Mouse (Mus musculus) neural tube, embryonic 12.5 days (tissue): Measurements from ENCODE around the gene Slc16a3. TPM values are rescaled to one million over a fixed set of nuclear protein-coding genes. Genes with fewer than 3 reads are reported as not detected.
A peak's percentile ranks its signal among the peaks of the same experiment; 100 is the strongest.

Source experiments
- ATAC-seq: fragments of 200-750 bp; cut with Nextera tagmentation; 2 replicates; pipeline ENCODE4 v1.8.0; 2017; ENCODE audit warnings: low read depth, mild to moderate bottlenecking, moderate TSS enrichment, moderate library complexity; ENCODE audit not compliant: low FRiP score
- H3K27ac ChIP-seq: fragments of 300-500 bp; sonication (generic); 2 replicates; pipeline ENCODE4 v1.5.1; 2016
- H3K27me3 ChIP-seq: fragments of 300-500 bp; sonication (generic); replicated peaks from 2 replicates; pipeline ENCODE4 v1.6.1; 2016; ENCODE audit warnings: mild to moderate bottlenecking
- H3K36me3 ChIP-seq: fragments of 300-500 bp; sonication (generic); 2 replicates; pipeline ENCODE4 v1.6.1; 2016; ENCODE audit warnings: mild to moderate bottlenecking
- H3K4me1 ChIP-seq: fragments of 300-500 bp; sonication (generic); 2 replicates; pipeline ENCODE4 v1.6.1; 2016
- H3K4me2 ChIP-seq: fragments of 300-500 bp; sonication (generic); replicated peaks from 2 replicates; pipeline ENCODE4 v1.6.1; 2016; ENCODE audit warnings: mild to moderate bottlenecking
- H3K4me3 ChIP-seq: fragments of 300-500 bp; sonication (generic); 2 replicates; pipeline ENCODE4 v1.5.1; 2016
- H3K9ac ChIP-seq: fragments of 300-500 bp; sonication (generic); 2 replicates; pipeline ENCODE4 v1.6.1; 2016; ENCODE audit warnings: mild to moderate bottlenecking
- H3K9me3 ChIP-seq: fragments of 300-500 bp; sonication (generic); 2 replicates; pipeline ENCODE4 v1.6.1; 2016; ENCODE audit warnings: mild to moderate bottlenecking
- WGBS: fragments of 180-500 bp; shearing (Covaris S2); methylation state at CpG from one replicate; pipeline ENCODE4 v1.1.7; 2016; 5-methylcytosine and 5-hydroxymethylcytosine counted together
- polyA plus RNA-seq: library from polyadenylated mRNA; unstranded; fragments of >200 nt; fragmentation: Nextera tagmentation; extraction: Ambion mirVana; gene quantifications from 2 replicates; pipeline ENCODE4 v1.2.1, GENCODE M21; 2016

The Slc16a3 gene
- 31.8 and 38.4 TPM in 2 replicates for polyA plus RNA-seq

- Histone ChIP-seq H3K4me3 (peak within 1 kb of the TSS; percentile 37), H3K36me3 (no peaks in the 10 kb centered on the region), H3K4me1 (peaks cover 36% of the 10 kb centered on the region), H3K9ac (peak within 1 kb of the TSS; percentile 52), H3K27me3 (peaks cover 15% of the 10 kb centered on the region), H3K27ac (no peak within 1 kb of the TSS), H3K4me2 (peak within 1 kb of the TSS; percentile 70), H3K9me3 (no peaks in the 10 kb centered on the region)
- ATAC-seq = no peak
- 33% methylated on average over 12 of the region's 12 CpGs for WGBS
These were observed at the start of gene Slc16a3 for GRCm38 (mm10) chr11:120948328-120948727. Gene Slc16a3 (plus strand): TSS chr11:120948480.

- no peak for ATAC-seq
- no peak overlapping the region for H3K27ac ChIP-seq
- H3K36me3 ChIP-seq = peaks cover 18% of the 10 kb centered on the region
- no peak overlapping the region for H3K9ac ChIP-seq
- H3K27me3 ChIP-seq = no peaks in the 10 kb centered on the region
- H3K9me3 ChIP-seq = no peaks in the 10 kb centered on the region
- H3K4me1 ChIP-seq = no peaks in the 10 kb centered on the region
- no peak overlapping the region for H3K4me2 ChIP-seq
- WGBS = 89% methylated on average over 8 of the region's 8 CpGs
- H3K4me3 ChIP-seq = no peak overlapping the region
These were observed 47.7 kb upstream of the Slc16a3 start for GRCm38 (mm10) chr11:120900276-120901244.

- no peak overlapping the region for H3K4me3 ChIP-seq
- 85% methylated on average over 21 of the region's 21 CpGs for whole genome bisulfite sequencing
- no peak for ATAC-seq
- H3K4me1 ChIP-seq = no peaks in the 10 kb centered on the region
- H3K9ac ChIP-seq = no peak overlapping the region
- H3K36me3 ChIP-seq = peaks cover 8% of the 10 kb centered on the region
- no peak overlapping the region for H3K27ac ChIP-seq
- H3K27me3 ChIP-seq = no peaks in the 10 kb centered on the region
- H3K9me3 ChIP-seq = no peaks in the 10 kb centered on the region
- no peak overlapping the region for H3K4me2 ChIP-seq
These were observed 46.4 kb upstream of the Slc16a3 start for GRCm38 (mm10) chr11:120901729-120902486.

GRCm38 (mm10) chr11:120902487-120903142, 45.7 kb upstream of the Slc16a3 start:
- H3K27ac ChIP-seq = no peak overlapping the region
- no peak overlapping the region for H3K4me2 ChIP-seq

GRCm38 (mm10) chr11:120903159-120903850, 45.0 kb upstream of the Slc16a3 start:
- Histone ChIP-seq H3K4me2 (no peak overlapping the region), H3K27me3 (no peaks in the 10 kb centered on the region), H3K4me3 (no peak overlapping the region), H3K9ac (no peak overlapping the region), H3K36me3 (no peaks in the 10 kb centered on the region; the same call in 1 of the 2 replicates), H3K9me3 (no peaks in the 10 kb centered on the region), H3K27ac (no peak overlapping the region), H3K4me1 (no peaks in the 10 kb centered on the region)
- no peak for ATAC-seq
- WGBS = 86% methylated on average over 24 of the region's 24 CpGs

More at GRCm38 (mm10) chr11:120902487-120903142, 45.7 kb upstream of the Slc16a3 start:
- Histone ChIP-seq H3K9me3 (no peaks in the 10 kb centered on the region), H3K36me3 (peaks cover 2% of the 10 kb centered on the region), H3K4me1 (no peaks in the 10 kb centered on the region), H3K27me3 (no peaks in the 10 kb centered on the region), H3K4me3 (no peak overlapping the region), H3K9ac (no peak overlapping the region; the same call in 1 of the 2 replicates)
- ATAC-seq = no peak
- WGBS = 46% methylated on average over 10 of the region's 10 CpGs

- no peak for ATAC-seq
- Histone ChIP-seq H3K36me3 (no peaks in the 10 kb centered on the region; the same call in 1 of the 2 replicates), H3K9me3 (no peaks in the 10 kb centered on the region), H3K9ac (no peak overlapping the region), H3K4me1 (no peaks in the 10 kb centered on the region), H3K4me3 (no peak overlapping the region), H3K27me3 (no peaks in the 10 kb centered on the region), H3K4me2 (no peak overlapping the region), H3K27ac (no peak overlapping the region)
- 93% methylated on average over 3 of the region's 3 CpGs for WGBS
These were observed 43.7 kb upstream of the Slc16a3 start for GRCm38 (mm10) chr11:120904561-120904960.

GRCm38 (mm10) chr11:120905430-120905873, 42.8 kb upstream of the Slc16a3 start:
- ATAC-seq = peak; percentile 48; the same call in 1 of the 2 replicates

GRCm38 (mm10) chr11:120913796-120914195, 34.5 kb upstream of the Slc16a3 start:
- 95% methylated on average over 4 of the region's 4 CpGs for WGBS
- Histone ChIP-seq H3K4me1 (no peaks in the 10 kb centered on the region), H3K4me3 (no peak overlapping the region), H3K9me3 (no peaks in the 10 kb centered on the region), H3K9ac (no peak overlapping the region), H3K27me3 (no peaks in the 10 kb centered on the region), H3K36me3 (peaks cover 14% of the 10 kb centered on the region; the same call in 1 of the 2 replicates), H3K27ac (no peak overlapping the region), H3K4me2 (no peak overlapping the region)
- ATAC-seq = no peak

More at GRCm38 (mm10) chr11:120905430-120905873, 42.8 kb upstream of the Slc16a3 start:
- no peaks in the 10 kb centered on the region for H3K4me1 ChIP-seq
- H3K27ac ChIP-seq = no peak overlapping the region
- no peak overlapping the region for H3K9ac ChIP-seq
- no peak overlapping the region for H3K4me3 ChIP-seq
- H3K27me3 ChIP-seq = no peaks in the 10 kb centered on the region
- WGBS = 37% methylated on average over 1 of the region's 1 CpGs
- H3K9me3 ChIP-seq = no peaks in the 10 kb centered on the region
- H3K36me3 ChIP-seq = no peaks in the 10 kb centered on the region; the same call in 1 of the 2 replicates
- no peak overlapping the region for H3K4me2 ChIP-seq

- Histone ChIP-seq H3K27ac (no peak overlapping the region), H3K4me3 (no peak overlapping the region), H3K4me2 (no peak overlapping the region), H3K9me3 (no peaks in the 10 kb centered on the region), H3K9ac (no peak overlapping the region), H3K4me1 (no peaks in the 10 kb centered on the region), H3K27me3 (no peaks in the 10 kb centered on the region), H3K36me3 (peaks cover 37% of the 10 kb centered on the region)
- WGBS = 85% methylated on average over 3 of the region's 3 CpGs
- ATAC-seq = no peak
These were observed 31.8 kb upstream of the Slc16a3 start for GRCm38 (mm10) chr11:120916477-120916876.

- Histone ChIP-seq H3K36me3 (peaks cover 40% of the 10 kb centered on the region), H3K4me3 (no peak overlapping the region), H3K4me1 (no peaks in the 10 kb centered on the region), H3K9ac (no peak overlapping the region), H3K9me3 (no peaks in the 10 kb centered on the region), H3K27ac (no peak overlapping the region), H3K4me2 (no peak overlapping the region), H3K27me3 (no peaks in the 10 kb centered on the region)
- 97% methylated on average over 5 of the region's 5 CpGs for WGBS
- ATAC-seq = no peak
These were observed 30.5 kb upstream of the Slc16a3 start for GRCm38 (mm10) chr11:120917756-120918155.

GRCm38 (mm10) chr11:120922528-120922927, 25.8 kb upstream of the Slc16a3 start:
- Histone ChIP-seq H3K9ac (no peak overlapping the region), H3K27me3 (no peaks in the 10 kb centered on the region)
- 95% methylated on average over 3 of the region's 3 CpGs for WGBS

More at GRCm38 (mm10) chr11:120922528-120922927, 25.8 kb upstream of the Slc16a3 start:
- H3K4me3 ChIP-seq = no peak overlapping the region
- no peaks in the 10 kb centered on the region for H3K4me1 ChIP-seq
- H3K9me3 ChIP-seq = no peaks in the 10 kb centered on the region
- H3K36me3 ChIP-seq = peaks cover 44% of the 10 kb centered on the region
- no peak overlapping the region for H3K4me2 ChIP-seq
- no peak for ATAC-seq
- H3K27ac ChIP-seq = no peak overlapping the region
